Mouse (Mus musculus) thymus, adult 18-20 months (tissue): ENCODE measurements at regions not wholly inside any gene's neighbourhood (a gene's known extent, or its start where the extent isn't known, plus 50 kb on each side); places are given as distances from the start of the nearest gene placed in this dataset.

Experiments used
- DNase-seq, 2 experiments: peaks; one replicate each; pipeline ENCODE4 v3.0.0; 2022; ENCODE audit warnings: mixed read lengths in 2 of 2

DNA sequence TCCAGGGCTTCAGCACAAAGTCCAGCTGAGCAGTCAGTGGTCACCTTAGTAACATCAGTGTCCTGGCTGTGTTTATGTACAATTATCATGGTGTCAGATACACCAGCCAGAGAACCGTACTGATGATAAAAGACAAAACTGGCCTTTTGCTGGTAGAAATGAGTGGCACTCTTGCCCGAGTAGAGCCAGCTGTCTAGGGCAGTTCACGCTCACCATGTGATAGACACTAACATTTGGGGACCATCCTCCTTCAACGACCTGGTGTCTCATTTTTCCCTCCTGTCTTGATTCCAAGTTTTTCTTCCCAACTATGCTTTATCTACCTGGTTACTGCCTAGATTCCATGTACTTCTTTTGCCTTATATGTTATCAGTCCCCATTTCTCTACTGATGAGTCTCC, 349.3 kb downstream of the Lpin1 start:
- DNase-seq, result no peak

DNA sequence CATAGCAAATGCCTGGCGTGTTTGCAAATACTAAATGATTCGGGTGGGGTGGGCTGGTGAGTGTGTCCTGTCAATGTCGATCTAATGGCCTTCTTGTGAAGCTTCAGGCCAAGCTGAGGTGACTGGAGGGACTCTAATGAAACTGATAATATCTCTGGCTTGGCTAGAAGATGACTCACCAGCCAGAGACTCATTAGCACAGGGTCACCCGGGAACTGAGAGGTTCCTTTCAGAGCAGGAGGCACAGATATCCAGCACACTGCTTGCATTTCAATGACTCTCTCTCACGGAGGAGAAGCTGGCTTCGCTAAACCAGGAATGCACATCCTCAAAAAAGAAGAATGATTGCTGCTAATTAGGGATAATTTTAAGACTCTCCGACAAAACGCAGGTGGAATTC, 349.8 kb downstream of the Lpin1 start:
- no peak for DNase-seq

DNA sequence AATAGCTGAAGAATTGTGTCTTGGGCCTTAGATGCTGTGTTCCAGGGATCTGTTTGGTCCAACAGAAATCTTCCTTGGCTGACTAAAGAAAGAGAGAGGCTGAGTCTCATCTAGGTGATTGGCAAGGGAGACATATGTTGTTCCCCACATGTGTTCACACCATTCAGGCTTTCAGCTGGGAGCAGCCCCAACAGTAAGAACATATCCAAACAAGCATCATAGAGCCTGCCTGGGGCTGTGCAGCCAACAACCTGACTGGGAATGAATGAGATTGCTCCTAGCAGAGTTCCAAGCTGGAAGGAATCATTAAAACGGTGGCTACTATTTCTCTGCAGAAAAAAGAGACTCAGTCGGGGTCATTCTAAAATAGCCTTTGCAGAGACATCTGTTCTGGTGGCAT, 350.3 kb downstream of the Lpin1 start:
- no peak for DNase-seq

DNA sequence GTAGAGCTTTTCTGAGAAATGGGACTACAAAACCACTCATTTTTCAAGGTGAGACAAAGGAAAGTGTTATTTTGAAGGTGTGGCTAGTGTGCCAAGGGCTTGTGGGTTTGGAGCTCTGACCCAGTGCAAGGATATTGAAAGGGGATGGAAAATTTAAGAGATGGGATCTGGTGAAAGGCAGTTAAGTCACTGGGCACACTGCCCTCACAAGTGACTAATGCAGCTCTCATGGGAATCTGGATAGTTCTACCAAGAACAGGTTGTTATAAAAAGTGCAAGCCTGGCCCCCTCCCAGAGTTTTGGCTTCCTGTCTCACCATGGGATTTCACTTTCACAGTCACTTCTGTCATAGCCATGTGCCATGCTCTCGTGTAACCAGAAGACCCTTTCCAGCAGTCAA, 360.1 kb downstream of the Lpin1 start:
- no peak for DNase-seq

DNA sequence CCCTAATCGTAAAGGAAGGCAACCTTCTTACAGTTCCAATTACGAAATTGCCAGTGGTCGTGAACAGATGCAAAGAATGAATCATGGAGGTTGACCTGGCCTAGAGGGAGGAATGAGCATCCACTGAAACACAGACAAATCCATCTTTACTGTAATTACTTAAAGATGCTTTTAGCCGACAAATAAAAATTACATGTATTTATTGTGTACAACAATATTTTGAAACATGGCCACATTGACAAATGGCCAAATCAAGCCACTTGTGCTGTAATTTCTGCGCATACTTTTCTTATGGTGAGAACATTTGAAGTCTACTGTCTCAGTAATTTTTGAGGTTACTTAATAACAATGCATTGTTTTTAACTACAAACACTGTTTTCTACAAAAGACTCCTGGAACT, 360.7 kb downstream of the Lpin1 start:
- DNase-seq, result no peak

DNA sequence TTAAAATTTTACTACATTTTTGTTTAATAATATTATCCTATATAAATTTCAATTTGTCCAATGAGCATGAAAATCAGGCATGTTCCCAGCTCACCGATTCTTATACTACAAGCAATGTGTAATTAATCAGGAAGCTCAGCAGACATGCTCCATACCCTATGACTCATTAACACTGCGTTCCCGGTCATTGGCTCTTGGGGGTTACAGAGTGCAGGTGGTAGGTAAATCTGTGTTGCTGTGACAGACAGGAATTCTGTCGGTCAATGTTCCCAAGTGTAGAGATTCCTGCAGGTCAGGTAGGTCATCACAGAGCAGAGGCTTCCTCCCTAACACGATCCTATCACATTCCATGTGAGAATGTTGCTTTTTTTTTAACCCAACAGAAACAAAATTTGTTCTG, 371.0 kb downstream of the Lpin1 start:
- no peak for DNase-seq

DNA sequence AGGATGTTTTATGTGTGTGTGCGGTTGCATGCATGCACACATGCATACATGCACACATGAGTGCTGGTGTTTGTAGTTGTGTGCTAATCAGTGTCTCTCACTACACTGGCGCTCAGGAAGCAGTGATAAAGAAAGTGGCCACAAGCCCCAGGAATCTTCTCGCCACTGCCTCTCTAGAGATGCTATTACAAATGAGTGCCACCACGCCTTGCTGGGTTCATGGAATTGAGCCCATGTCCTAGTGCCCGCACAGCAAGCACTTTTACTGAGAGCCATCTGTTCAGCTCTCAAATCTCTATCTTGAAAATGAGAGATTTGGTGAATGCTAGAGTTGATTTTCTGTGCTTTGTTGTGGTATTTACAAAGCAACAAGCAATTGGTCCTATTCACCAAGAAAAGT, 373.3 kb downstream of the Lpin1 start:
- no peak for DNase-seq

DNA sequence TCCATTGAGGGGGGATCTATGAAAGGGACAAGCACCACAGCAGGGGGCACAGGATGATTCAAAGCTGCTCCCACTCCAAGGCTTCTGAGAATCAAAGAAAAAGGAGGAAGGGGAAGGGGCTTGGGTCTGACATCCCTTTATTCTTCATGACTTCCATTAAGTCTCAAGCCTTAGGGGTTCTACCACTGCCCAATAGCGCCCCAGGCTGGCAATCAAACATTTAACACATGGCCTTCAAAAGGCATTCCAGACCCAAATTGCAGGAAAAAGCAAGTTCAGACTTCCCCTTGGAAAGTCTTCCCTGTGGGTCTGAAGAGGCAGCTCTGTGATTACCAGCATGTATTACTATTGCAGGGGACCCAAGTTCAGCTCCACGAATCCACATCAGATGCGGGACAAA, 377.2 kb downstream of the Lpin1 start:
- DNase-seq, result no peak

DNA sequence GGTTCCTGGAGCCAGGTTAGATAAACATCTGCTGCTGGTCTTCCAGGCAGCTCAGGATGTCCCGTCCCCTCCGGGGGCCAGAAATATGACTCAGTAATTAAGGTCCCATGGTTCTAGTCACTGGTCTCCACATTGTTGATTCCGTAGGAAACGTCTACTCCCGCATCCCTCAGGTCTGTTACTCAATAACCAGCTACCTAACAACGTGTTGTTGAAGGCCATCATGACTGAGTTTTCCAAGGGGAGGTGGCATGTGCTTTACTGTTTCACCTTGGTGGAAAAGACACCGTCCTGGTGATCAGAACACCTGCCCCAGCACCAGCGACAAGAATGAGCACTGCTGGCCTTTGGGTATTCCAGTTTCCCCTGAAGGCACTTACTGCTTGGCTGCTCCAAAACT, 377.9 kb downstream of the Lpin1 start:
- no peak for DNase-seq

DNA sequence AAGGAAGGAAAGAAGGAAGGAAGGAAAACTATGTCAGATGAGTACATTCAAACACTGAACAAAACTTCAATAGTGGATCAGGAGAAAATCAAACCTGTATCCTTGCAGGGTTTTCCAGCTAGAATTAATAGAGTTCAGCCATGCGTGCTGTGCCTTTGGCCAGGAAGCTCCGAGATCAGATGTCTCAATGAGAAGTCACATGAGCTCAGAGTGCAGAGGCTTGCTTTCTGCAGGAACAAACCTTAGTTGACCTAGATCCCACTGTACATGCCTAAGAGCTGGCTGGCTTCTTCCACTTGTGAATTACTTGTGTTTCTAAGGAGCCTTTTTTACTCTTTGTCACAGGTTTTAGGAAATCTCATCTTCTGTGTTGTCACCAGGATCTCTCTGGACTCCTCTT, 378.7 kb downstream of the Lpin1 start:
- DNase-seq, result no peak

DNA sequence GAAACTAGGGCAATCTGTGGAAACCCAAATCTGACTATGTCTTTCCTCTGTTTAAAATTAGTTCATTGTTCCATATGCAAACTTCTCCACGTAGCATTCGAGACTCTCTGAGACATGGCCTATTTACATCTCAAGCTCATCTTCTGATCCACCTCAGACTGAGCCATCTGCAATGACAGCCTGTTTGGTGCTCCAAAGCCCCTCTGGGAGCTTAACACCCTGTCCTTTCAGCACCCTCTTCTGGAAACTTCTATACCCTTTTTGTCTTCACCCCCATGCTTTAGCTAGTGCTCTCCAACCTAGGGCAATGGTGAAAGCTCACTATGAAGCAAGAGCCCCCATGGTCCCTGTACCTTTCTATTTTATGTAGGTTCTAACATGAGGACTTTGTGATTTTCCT, 379.7 kb downstream of the Lpin1 start:
- peak in 1 of 2 experiments; percentile 20 for DNase-seq

DNA sequence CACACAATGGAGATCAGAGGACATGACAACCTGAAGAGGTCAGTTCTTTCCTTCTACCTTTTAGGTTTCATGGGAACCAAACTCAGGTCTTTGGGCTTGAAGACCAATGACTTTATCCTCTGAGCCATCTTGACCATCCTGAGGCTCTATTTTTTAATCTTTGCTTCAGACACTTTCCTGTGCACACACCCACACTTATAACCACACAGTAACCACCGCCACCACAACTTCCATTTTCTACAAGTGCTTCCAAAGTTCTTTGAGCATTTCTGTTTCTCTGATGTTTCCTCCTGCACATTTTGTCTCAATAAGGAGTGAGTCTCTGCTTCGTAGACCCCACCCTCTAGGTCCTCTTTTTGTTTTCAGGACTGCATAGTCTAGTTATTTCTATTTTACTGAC, 385.3 kb downstream of the Lpin1 start:
- no peak for DNase-seq

DNA sequence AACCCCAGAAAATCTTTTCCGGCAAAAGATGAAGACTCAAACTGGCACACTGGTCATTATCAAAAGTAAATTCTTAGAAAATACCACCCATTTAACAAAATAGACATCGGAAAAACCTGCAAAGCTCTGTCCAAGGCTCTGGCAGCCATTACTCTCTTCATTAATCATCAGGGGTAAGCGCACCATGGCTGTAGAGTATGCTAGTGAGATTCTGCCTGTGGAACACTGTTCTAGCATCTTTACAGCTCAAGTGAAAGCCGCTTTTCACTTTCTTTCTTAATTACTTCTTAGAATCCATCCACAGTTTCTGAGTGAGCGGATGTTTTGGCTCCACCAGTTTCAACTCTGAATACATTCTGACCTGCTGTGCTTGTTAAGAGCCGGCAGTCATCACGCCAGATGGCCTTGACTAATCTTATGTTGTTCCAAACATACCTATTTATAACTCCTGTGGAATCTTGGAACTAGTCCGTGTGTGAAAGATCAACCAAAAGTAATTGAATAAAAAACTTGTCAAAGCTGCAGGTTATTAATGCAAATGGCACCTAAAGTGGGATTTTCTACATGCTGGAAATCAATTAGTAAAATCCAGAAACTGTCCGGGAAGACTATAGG, 387.8 kb downstream of the Lpin1 start:
- DNase-seq, result no peak

DNA sequence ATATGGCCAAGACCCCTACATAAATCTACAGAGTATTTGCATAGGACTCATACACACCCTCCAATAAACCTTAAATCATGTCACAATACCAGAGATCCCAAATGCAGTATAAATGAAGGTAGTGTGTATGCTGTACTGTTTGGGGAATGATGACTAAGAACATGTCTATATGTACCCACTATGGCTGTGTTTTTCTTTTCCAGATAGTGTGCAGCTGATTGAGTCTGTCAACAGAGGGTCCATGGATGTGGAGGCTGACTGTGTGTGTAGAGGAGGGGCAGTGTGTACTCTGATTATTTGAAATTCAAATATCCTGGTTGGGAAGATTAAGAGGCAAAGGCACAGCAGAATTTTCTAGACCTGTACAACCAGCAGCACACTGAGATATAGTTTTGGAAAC, 388.6 kb downstream of the Lpin1 start:
- DNase-seq, result no peak

DNA sequence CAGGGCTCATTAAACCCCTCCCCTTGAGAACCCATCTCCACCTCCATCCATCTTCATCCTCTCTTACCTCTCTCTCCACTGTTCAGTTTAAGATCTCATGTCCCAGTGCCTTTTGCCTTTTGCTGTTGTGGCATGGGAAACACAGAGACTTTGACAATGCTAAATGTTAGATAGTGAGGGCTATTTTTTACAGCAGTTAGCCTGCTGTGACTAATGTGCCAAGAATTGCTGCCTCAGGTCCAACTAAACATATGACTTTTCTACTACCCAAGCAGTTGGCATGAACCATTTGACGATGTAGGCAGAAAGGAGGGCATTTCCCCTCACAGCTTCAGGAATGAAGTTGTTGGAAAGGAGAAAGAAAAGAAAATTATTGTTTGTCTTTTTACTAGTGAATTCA, 389.6 kb downstream of the Lpin1 start:
- no peak for DNase-seq

DNA sequence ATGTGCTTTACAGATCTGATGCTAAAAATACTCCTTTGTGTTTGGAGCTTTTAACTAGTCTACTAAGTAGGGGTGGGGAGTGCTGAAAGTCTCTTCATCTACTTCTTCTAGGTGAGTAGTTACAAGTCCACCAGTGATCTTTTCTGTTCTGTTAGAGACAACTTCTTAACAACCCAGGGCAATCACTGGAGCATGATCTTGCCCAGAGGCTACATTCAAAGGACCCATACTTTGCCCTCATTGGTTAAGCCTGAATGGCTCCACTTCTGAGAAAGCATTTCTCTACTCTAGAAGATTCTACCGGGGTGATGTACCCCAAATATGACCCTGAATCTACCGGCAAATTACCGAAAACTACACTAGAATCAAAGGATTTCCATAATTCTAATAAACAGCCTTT, 390.2 kb downstream of the Lpin1 start:
- DNase-seq, result no peak

DNA sequence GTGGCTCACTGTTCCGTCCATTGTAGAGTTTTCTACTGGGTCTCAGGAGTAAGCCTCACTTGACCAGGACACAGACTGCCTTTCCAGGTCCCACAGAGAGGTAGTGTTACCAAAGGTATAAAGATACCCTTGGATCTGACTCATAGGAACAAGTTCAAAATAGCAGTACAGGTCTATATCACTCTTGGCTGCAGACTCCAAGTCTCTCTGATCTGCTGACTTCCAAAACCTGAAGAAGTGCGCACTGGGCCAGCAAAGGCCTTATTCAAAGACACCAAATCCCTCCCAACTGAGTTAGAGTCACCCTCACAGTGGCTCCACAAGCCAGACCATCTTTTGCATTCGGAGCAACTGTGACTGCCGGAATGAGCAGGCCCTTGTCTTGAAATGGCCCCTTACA, 391.9 kb downstream of the Lpin1 start:
- no peak for DNase-seq

DNA sequence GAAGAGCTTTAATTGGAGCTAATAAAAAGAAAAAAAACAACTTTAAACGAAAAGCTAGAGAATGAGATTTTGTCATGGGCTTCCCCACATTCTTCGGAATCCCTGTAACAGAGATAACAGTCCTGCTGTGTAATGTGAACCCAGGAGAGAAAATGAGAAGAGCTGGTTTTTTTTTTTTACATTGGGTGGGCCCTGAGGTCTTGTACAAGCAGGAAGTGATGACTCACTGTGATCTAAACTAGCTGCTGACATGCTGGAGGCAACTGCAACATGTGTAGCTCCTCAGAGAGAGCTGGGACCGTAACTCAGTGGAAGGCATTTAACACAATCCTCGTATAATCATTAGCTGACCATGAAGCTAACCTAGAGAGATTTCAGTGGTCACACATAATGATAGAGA, 393.8 kb upstream of the Trib2 start:
- DNase-seq, result no peak

DNA sequence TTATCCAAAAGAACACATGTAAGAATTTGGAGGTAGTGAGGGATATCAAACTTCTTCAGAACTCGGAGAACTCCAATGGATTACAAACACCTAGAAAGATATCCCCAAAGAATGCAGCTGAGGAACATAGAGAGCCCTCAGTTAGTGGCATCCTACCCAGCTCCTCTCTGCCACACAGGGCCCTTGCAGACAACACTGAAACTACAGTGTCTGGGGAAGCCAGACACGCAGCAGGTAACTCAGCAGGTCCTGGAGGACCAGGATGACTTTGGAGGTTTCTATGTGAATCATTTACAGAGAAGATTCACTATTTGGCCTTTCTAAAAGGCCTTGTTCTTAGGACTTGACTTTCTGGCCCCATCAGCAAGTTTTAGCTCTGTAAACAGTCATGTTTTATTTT, 393.4 kb upstream of the Trib2 start:
- DNase-seq, result no peak

DNA sequence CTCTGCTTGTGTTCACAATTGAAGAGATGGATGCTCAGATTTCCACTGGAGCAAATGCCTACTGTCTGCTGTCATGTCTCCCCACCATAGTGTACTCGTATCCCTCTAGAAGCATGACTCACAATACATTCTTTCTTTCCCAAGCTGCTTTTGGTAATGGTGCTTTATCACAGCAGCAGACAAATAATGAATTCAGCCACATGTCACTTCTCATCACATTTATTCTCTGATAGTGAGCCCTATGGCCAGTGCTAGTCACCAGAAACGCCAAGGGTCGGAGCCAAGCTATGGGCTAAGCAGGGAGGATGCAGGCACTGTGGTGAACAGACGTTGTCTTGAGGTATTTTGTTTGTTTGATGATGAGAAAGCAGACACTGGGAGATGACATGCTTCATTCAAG, 388.2 kb upstream of the Trib2 start:
- DNase-seq, result no peak

DNA sequence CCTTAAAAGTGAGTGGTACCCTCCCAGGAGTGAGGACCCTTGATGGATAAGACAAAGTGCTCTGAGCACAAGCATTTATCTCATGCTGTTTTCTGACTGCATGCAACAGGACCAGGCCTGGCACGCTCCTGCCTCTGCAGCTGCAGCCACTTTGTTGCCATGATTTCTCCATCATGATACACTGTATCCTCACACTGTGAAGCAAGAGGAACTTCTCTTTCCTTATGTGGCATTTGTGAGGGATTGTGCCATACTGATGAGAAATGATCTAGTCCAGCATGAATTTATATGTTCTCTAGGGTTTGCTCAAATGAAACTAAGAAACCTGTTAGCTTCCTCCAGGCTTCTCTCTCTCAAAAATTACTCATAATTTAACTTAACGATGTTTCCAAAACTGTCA, 380.2 kb upstream of the Trib2 start:
- no peak for DNase-seq

DNA sequence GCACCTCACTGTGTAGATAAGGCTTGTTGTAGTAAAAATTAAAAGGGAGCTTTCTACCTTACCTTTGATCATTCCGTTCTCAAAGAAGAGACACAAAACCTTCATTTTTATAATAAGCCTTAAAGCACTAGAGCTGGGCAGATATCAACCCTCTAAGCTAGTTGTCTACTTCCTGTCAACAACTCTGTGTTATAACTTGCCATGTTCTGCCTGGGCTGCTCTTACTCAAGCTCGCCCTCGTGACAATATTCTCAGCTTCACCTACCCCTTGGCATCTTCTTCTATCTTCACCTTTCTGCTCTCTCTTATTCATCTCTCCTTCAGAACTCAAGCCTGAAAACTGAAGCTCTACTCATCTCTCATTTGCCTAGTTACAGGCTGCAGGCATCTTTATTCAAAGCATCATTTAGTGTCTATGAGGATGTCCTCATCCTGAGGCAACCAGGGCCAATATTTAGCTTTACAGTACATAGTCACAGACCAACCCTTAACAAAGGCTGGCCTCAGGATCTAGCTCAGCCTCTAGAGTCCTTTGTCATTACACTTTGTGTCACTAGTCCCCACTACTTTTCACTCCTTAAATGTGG, 375.2 kb upstream of the Trib2 start:
- DNase-seq, result no peak

DNA sequence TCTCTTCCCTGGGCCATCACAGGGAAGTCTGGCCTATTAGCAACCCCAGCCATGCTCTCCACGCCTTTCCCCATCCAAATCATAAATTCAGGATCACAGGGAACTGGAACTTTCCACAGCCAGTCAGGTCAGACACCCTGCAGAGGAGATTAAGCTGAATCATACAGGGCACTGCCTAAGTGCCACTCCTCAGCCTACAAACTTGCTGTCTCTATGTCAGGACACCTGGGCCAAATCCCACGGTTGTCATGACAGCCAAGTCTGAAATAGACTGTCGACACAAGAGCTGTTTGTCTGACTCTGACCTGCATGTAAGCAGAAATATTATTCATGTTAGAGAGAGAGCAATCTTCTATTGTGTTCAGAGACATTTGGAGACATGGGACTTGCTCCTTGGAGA, 374.0 kb upstream of the Trib2 start:
- no peak for DNase-seq

DNA sequence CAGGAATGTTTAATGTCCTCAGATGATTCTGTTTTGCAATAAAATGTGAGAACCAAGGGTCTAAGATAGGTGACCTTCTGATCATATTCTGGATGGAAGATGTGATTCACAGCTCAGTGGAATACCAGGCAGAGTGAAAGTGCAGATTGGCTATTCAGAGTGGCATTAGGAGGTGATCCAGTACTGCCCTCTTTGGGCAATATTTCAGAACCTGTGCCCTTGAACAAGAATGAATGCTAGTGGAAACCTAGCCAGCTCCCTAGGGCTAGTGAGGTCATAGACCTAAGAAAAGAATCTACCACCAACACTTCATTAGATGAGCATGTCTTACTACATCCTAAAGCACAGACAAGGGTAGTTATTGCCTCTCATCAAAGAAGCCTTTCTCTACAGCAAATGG, 372.7 kb upstream of the Trib2 start:
- DNase-seq, result no peak

DNA sequence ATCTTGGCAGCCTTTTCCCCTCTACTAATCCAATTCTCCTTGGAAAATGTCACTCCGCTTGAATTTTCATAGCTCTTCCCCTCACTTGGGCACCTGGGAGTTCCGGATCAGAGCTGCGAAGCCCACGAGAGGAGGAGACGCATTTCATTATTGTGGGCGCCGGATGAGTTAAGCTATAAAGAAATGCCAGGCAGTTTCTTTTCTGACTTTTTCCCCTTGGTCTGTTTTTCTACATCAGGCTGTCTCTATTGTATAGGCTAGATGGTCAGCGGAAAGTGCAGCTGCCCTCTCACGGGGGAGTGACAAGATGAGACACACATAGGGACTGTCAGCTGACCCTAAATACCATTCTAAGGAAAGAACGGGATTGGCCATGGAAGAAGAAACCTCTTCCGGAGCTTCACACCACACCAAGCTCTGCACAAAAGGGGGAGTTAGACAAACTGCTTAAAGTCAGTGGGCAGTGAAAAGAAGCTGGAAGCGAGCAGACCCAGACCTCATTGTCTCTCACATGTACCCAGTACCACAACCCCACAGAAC, 369.3 kb upstream of the Trib2 start:
- DNase-seq, result no peak
